ENCODE assay signal across 8 mouse cellular contexts in genomic region chr7:133114847-133115470, GRCm38 (mm10). TPM values are rescaled to one million over a fixed set of nuclear protein-coding genes. Genes with fewer than 3 reads are reported as not detected.
DNase-seq lines count a peak whose midpoint lies in the region; ATAC-seq and TF ChIP-seq lines count a peak whose summit lies in the region.

No protein-coding gene starts in this region.

- H3K9ac ChIP-seq in forebrain, embryonic 11.5 days (ENCODE audit: low read length): no peak overlapping the region
- no peak overlapping the region for H3K9ac ChIP-seq in intestine, embryonic 14.5 days (ENCODE audit: low read length)
- peak overlapping the region; percentile 46 for H3K9ac ChIP-seq in liver, embryonic 14.5 days (replicated peaks)
- 0 out of 2 replicates have a peak overlapping the region, but pooled peaks have one; percentile 3 for H3K9ac ChIP-seq in neural tube, embryonic 15.5 days (replicated peaks)

- WGBS in forebrain, embryonic 11.5 days: 11% methylated on average over 20 of the region's 20 CpGs
- WGBS in intestine, embryonic 14.5 days: 11% methylated on average over 20 of the region's 20 CpGs
- WGBS in liver, embryonic 14.5 days (ENCODE audit: insufficient replicate concordance): 4% methylated on average over 20 of the region's 20 CpGs
- 13% methylated on average over 20 of the region's 20 CpGs for WGBS in neural tube, embryonic 15.5 days

- H3K9me3 ChIP-seq in forebrain, embryonic 11.5 days (ENCODE audit: control insufficient read depth, low read length): no peaks in the 10 kb centered on the region
- H3K9me3 ChIP-seq in intestine, embryonic 14.5 days (ENCODE audit: control insufficient read depth, low read length): no peaks in the 10 kb centered on the region
- H3K9me3 ChIP-seq in liver, embryonic 14.5 days (ENCODE audit: control insufficient read depth, low read length): no peaks in the 10 kb centered on the region
- no peaks in the 10 kb centered on the region for H3K9me3 ChIP-seq in neural tube, embryonic 15.5 days (replicated peaks)

- no peak overlapping the region for H3K4me3 ChIP-seq in forebrain, embryonic 11.5 days (ENCODE audit: low read depth, low read length)
- peak overlapping the region; percentile 14 for H3K4me3 ChIP-seq in intestine, embryonic 14.5 days (ENCODE audit: low read depth, low read length)
- peak overlapping the region; percentile 58 to 63 for H3K4me3 ChIP-seq in liver, embryonic 14.5 days (ENCODE audit: insufficient read depth in 1 of 2, low read depth in 2 of 2, low read length in 2 of 2)
- H3K4me3 ChIP-seq in neural tube, embryonic 15.5 days (replicated peaks): no peak overlapping the region

- no peaks in the 10 kb centered on the region for H3K36me3 ChIP-seq in forebrain, embryonic 11.5 days (ENCODE audit: control insufficient read depth, insufficient read depth, low read length)
- H3K36me3 ChIP-seq in intestine, embryonic 14.5 days (ENCODE audit: control insufficient read depth, insufficient read depth, low read length): no peaks in the 10 kb centered on the region
- H3K36me3 ChIP-seq in liver, embryonic 14.5 days (replicated peaks; ENCODE audit: control insufficient read depth, insufficient read depth, low read depth): no peaks in the 10 kb centered on the region
- no peaks in the 10 kb centered on the region for H3K36me3 ChIP-seq in neural tube, embryonic 15.5 days

- no peaks in the 10 kb centered on the region for H3K27me3 ChIP-seq in forebrain, embryonic 11.5 days (ENCODE audit: control insufficient read depth, insufficient read depth, low read length)
- no peaks in the 10 kb centered on the region for H3K27me3 ChIP-seq in intestine, embryonic 14.5 days (replicated peaks; ENCODE audit: control insufficient read depth, insufficient read depth, low read length)
- H3K27me3 ChIP-seq in liver, embryonic 14.5 days (ENCODE audit: control insufficient read depth, insufficient read depth, low read length): no peaks in the 10 kb centered on the region
- H3K27me3 ChIP-seq in neural tube, embryonic 15.5 days (replicated peaks): no peaks in the 10 kb centered on the region

- TF ChIP-seq EP300 in liver, embryonic 14.5 days (IDR thresholded peaks at IDR 0.05; ENCODE audit: low read depth): no peak

- peaks cover 33% of the 10 kb centered on the region for H3K4me1 ChIP-seq in forebrain, embryonic 11.5 days (replicated peaks; ENCODE audit: control insufficient read depth, insufficient read depth, low read length)
- H3K4me1 ChIP-seq in intestine, embryonic 14.5 days (replicated peaks; ENCODE audit: control insufficient read depth, insufficient read depth, low read length): peaks cover 86% of the 10 kb centered on the region
- peaks cover 12 to 24% of the 10 kb centered on the region in 2 experiments for H3K4me1 ChIP-seq in liver, embryonic 14.5 days (replicated peaks; ENCODE audit: control insufficient read depth in 2 of 2, insufficient read depth in 2 of 2, low read length in 1 of 2)
- H3K4me1 ChIP-seq in neural tube, embryonic 15.5 days: peaks cover 74% of the 10 kb centered on the region

- DNase-seq in spleen, postnatal 4 days (ENCODE audit: low spot score in 2 of 2): peak; percentile 42 to 72
- no peak for DNase-seq in spleen, adult 18-20 months
- peak; percentile 60 for DNase-seq in forebrain, embryonic 11.5 days (ENCODE audit: low spot score)
- DNase-seq in intestine, embryonic 14.5 days (ENCODE audit: low spot score): no peak
- peak in 1 of 3 experiments; percentile 38 for DNase-seq in liver, embryonic 14.5 days (ENCODE audit: low read depth in 3 of 3, low spot score in 3 of 3)
- DNase-seq in layer of hippocampus, postnatal 14 days (ENCODE audit: low spot score in 2 of 2): no peak
- no peak for DNase-seq in thymus, postnatal 25 days

- no peak overlapping the region for H3K27ac ChIP-seq in forebrain, embryonic 11.5 days (ENCODE audit: low read depth, low read length)
- H3K27ac ChIP-seq in intestine, embryonic 14.5 days (ENCODE audit: low read depth): peak overlapping the region; percentile 6; the same call in 1 of the 2 replicates
- H3K27ac ChIP-seq in liver, embryonic 14.5 days: no peak overlapping the region
- H3K27ac ChIP-seq in neural tube, embryonic 15.5 days (replicated peaks): no peak overlapping the region

- no peak for ATAC-seq in forebrain, embryonic 11.5 days (replicated peaks; ENCODE audit: low FRiP score)
- peak; percentile 11; the same call in 1 of the 2 replicates for ATAC-seq in intestine, embryonic 14.5 days (replicated peaks; ENCODE audit: low FRiP score, low TSS enrichment, low read depth)
- ATAC-seq in liver, embryonic 14.5 days (ENCODE audit: insufficient read depth): peak; percentile 53; the same call in 1 of the 2 replicates
- no peak for ATAC-seq in neural tube, embryonic 15.5 days (ENCODE audit: low FRiP score)

- no peak for TF ChIP-seq CTCF in liver, embryonic 14.5 days (IDR thresholded peaks at IDR 0.05; ENCODE audit: low read depth)

- H3K4me2 ChIP-seq in forebrain, embryonic 11.5 days (ENCODE audit: low read depth, low read length, severe bottlenecking): peak overlapping the region; percentile 36; the same call in 1 of the 2 replicates
- H3K4me2 ChIP-seq in intestine, embryonic 14.5 days (ENCODE audit: low read length): peak overlapping the region; percentile 47
- H3K4me2 ChIP-seq in liver, embryonic 14.5 days (ENCODE audit: low read depth): peak overlapping the region; percentile 84
- H3K4me2 ChIP-seq in neural tube, embryonic 15.5 days: peak overlapping the region; percentile 46

RNA-seq across cellular contexts. Expression of gene Fgfr2, which starts 8.2 kb away (rescaled TPM):
- 93.6 and 99.4 TPM in 2 replicates for polyA plus RNA-seq in forebrain, embryonic 11.5 days (2014; fragmentation: Nextera tagmentation; extraction: Ambion mirVana)
- polyA plus RNA-seq in intestine, embryonic 14.5 days (2014; fragmentation: Nextera tagmentation; extraction: Ambion mirVana): 105 and 119 TPM in 2 replicates
- 7.7 and 8.8 TPM in 2 replicates for polyA plus RNA-seq in liver, embryonic 14.5 days (2012; rRNA removed)
- 7.9 and 11.0 TPM in 2 replicates for polyA plus RNA-seq in liver, embryonic 14.5 days (2014; fragmentation: Nextera tagmentation; extraction: Ambion mirVana)
- polyA plus RNA-seq in neural tube, embryonic 15.5 days (2015; fragmentation: Nextera tagmentation; extraction: Ambion mirVana): 21.2 and 30.5 TPM in 2 replicates
- 10 to 100 TPM; 38.3 to 40.2 TPM for total RNA-seq in layer of hippocampus, postnatal 14 days (2021)

RNA-seq across cellular contexts. Expression of gene Ctbp2, which starts 9.2 kb away (rescaled TPM):
- polyA plus RNA-seq in forebrain, embryonic 11.5 days (2014; fragmentation: Nextera tagmentation; extraction: Ambion mirVana): 137 and 150 TPM in 2 replicates
- polyA plus RNA-seq in intestine, embryonic 14.5 days (2014; fragmentation: Nextera tagmentation; extraction: Ambion mirVana): 112 and 117 TPM in 2 replicates
- polyA plus RNA-seq in liver, embryonic 14.5 days (2012; rRNA removed): 6.9 and 8.4 TPM in 2 replicates
- polyA plus RNA-seq in liver, embryonic 14.5 days (2014; fragmentation: Nextera tagmentation; extraction: Ambion mirVana): 7.3 and 8.6 TPM in 2 replicates
- 50.5 and 52.0 TPM in 2 replicates for polyA plus RNA-seq in neural tube, embryonic 15.5 days (2015; fragmentation: Nextera tagmentation; extraction: Ambion mirVana)
- total RNA-seq in layer of hippocampus, postnatal 14 days (2021): 10 to 100 TPM; 46.4 to 52.1 TPM

Comparison
In these comparisons a context has a peak if more than half of its experiments do, and no peak if none do; other contexts are left out.
1. DNase-seq: peak in spleen, postnatal 4 days (2 of 2) and forebrain, embryonic 11.5 days (single experiment); none in spleen, adult 18-20 months (0 of 2), intestine, embryonic 14.5 days (single experiment), layer of hippocampus, postnatal 14 days (0 of 2) and thymus, postnatal 25 days (single experiment).
2. ATAC-seq: peak in intestine, embryonic 14.5 days (single experiment) and liver, embryonic 14.5 days (single experiment); none in forebrain, embryonic 11.5 days (single experiment) and neural tube, embryonic 15.5 days (single experiment).
3. H3K4me3 ChIP-seq: peak in intestine, embryonic 14.5 days (single experiment) and liver, embryonic 14.5 days (2 of 2); none in forebrain, embryonic 11.5 days (single experiment) and neural tube, embryonic 15.5 days (single experiment).
4. H3K9ac ChIP-seq: peak in liver, embryonic 14.5 days (single experiment) and neural tube, embryonic 15.5 days (single experiment); none in forebrain, embryonic 11.5 days (single experiment) and intestine, embryonic 14.5 days (single experiment).
5. Peak in every context shown above with its lines, with median percentiles within 50 percentile points of each other: H3K4me2 ChIP-seq.